Mouse (Mus musculus): ENCODE data around the gene Wdr48. TPM values are rescaled to one million over a fixed set of nuclear protein-coding genes. Genes with fewer than 3 reads are reported as not detected.

Gene Wdr48
- total and polyA plus RNA-seq, 3 experiments = 20.7 to 22.9 (median 21.6) TPM

GRCm38 (mm10) chr9:119932358-119932757, 37.7 kb downstream of the Wdr48 start:
- peak in 1 of 2 experiments; percentile 30 for DNase-seq
- Histone ChIP-seq H3K79me2 (replicated peaks; ENCODE audit: control insufficient read depth, insufficient read depth, low read length) (no peaks in the 10 kb centered on the region), H3K4me3 (no peak overlapping the region), H3K9ac (ENCODE audit: low read depth, low read length) (no peak overlapping the region), H3K4me1 (ENCODE audit: control insufficient read depth, insufficient read depth, low read length) (peaks cover 2% of the 10 kb centered on the region; the same call in 1 of the 2 replicates), H3K36me3 (ENCODE audit: control insufficient read depth, insufficient read depth, low read length) (no peaks in the 10 kb centered on the region), H3K27ac (no peak overlapping the region), H3K27me3 (ENCODE audit: control insufficient read depth, insufficient read depth, low read length) (no peaks in the 10 kb centered on the region)
- TF ChIP-seq CTCF (IDR thresholded peaks at IDR 0.05) (no peak), EP300 (IDR thresholded peaks at IDR 0.05; ENCODE audit: insufficient read depth, low read depth, low read length) (no peak), POLR2A (IDR thresholded peaks at IDR 0.05; ENCODE audit: insufficient read depth, low read depth, low read length) (no peak)
- 69% methylated on average over 12 of the region's 12 CpGs for WGBS
- intact Hi-C loops (cut with DNase I) = no loop called here

- 94% methylated on average over 6 of the region's 6 CpGs for WGBS
- H3K27me3 ChIP-seq (ENCODE audit: control insufficient read depth, insufficient read depth, low read length) = no peaks in the 10 kb centered on the region
- TF ChIP-seq EP300 (IDR thresholded peaks at IDR 0.05; ENCODE audit: insufficient read depth, low read depth, low read length) (no peak), POLR2A (IDR thresholded peaks at IDR 0.05; ENCODE audit: insufficient read depth, low read depth, low read length) (no peak), CTCF (IDR thresholded peaks at IDR 0.05) (no peak)
- H3K4me1 ChIP-seq (ENCODE audit: control insufficient read depth, insufficient read depth, low read length) = peaks cover 2% of the 10 kb centered on the region; the same call in 1 of the 2 replicates
- DNase-seq = no peak
- H3K79me2 ChIP-seq (replicated peaks; ENCODE audit: control insufficient read depth, insufficient read depth, low read length) = no peaks in the 10 kb centered on the region
- no peak overlapping the region for H3K4me3 ChIP-seq
- intact Hi-C loops (cut with DNase I) = no loop called here
- H3K9ac ChIP-seq (ENCODE audit: low read depth, low read length) = no peak overlapping the region
- H3K27ac ChIP-seq = no peak overlapping the region
- no peaks in the 10 kb centered on the region for H3K36me3 ChIP-seq (ENCODE audit: control insufficient read depth, insufficient read depth, low read length)
Measured at GRCm38 (mm10) chr9:119933675-119934074, 39.0 kb downstream of the Wdr48 start.

GRCm38 (mm10) chr9:119937005-119937773, 42.5 kb downstream of the Wdr48 start, which contains the start of the genes Gorasp1 and Ttc21a:
TSS of gene Gorasp1 (minus strand) at chr9:119937565.
TSS of gene Ttc21a (plus strand) at chr9:119937606.
- Histone ChIP-seq H3K27me3 (ENCODE audit: control insufficient read depth, insufficient read depth, low read length) (no peaks in the 10 kb centered on the region), H3K36me3 (ENCODE audit: control insufficient read depth, insufficient read depth, low read length) (no peaks in the 10 kb centered on the region), H3K27ac (peak within 1 kb of the TSS; percentile 84), H3K79me2 (replicated peaks; ENCODE audit: control insufficient read depth, insufficient read depth, low read length) (no peaks in the 10 kb centered on the region), H3K4me1 (ENCODE audit: control insufficient read depth, insufficient read depth, low read length) (peaks cover 2% of the 10 kb centered on the region; the same call in 1 of the 2 replicates), H3K9ac (ENCODE audit: low read depth, low read length) (peak within 1 kb of the TSS; percentile 70), H3K4me3 (peak within 1 kb of the TSS; percentile 99)
- WGBS = 2% methylated on average over 40 of the region's 40 CpGs
- intact Hi-C loops (cut with DNase I) = loop anchor here (1.0 kb wide), 1 partner anchor 43 kb away; the partner anchor contains the start of gene Wdr48
- TF ChIP-seq EP300 (IDR thresholded peaks at IDR 0.05; ENCODE audit: insufficient read depth, low read depth, low read length) (no peak), POLR2A (IDR thresholded peaks at IDR 0.05; ENCODE audit: insufficient read depth, low read depth, low read length) (peak; percentile 73)
- peak; percentile 94 to 98 for DNase-seq

DNA sequence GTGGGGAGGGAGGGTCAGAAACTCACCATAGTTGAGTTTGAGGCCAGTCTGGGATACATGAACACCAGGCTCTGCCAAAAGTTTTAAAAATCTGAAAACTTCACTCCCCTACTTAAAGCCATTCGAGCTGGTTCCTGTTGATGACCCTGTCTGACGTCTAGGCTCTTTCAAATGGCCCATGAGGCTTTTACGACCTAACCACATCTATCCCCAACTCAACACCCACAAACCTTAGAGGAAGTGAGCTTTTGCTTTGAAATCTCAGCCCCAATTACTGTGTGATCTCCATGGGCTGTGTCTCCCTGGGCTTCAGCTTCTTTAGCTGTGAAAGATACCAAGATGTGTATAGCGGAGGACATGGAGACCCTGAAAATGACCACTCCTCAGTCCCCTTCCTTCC, 43.8 kb downstream of the Wdr48 start:
- no peak for TF ChIP-seq CTCF (IDR thresholded peaks at IDR 0.05)
- no peak for TF ChIP-seq EP300 (IDR thresholded peaks at IDR 0.05; ENCODE audit: insufficient read depth, low read depth, low read length)
- no peak for TF ChIP-seq POLR2A (IDR thresholded peaks at IDR 0.05; ENCODE audit: insufficient read depth, low read depth, low read length)
- Histone ChIP-seq H3K4me1 (ENCODE audit: control insufficient read depth, insufficient read depth, low read length) (peaks cover 2% of the 10 kb centered on the region; the same call in 1 of the 2 replicates), H3K79me2 (replicated peaks; ENCODE audit: control insufficient read depth, insufficient read depth, low read length) (no peaks in the 10 kb centered on the region), H3K4me3 (no peak overlapping the region), H3K36me3 (ENCODE audit: control insufficient read depth, insufficient read depth, low read length) (no peaks in the 10 kb centered on the region), H3K27me3 (ENCODE audit: control insufficient read depth, insufficient read depth, low read length) (no peaks in the 10 kb centered on the region), H3K9ac (ENCODE audit: low read depth, low read length) (no peak overlapping the region), H3K27ac (no peak overlapping the region)
- no peak for DNase-seq
- intact Hi-C loops (cut with DNase I) = no loop called here
- WGBS = 73% methylated on average over 4 of the region's 4 CpGs

DNA sequence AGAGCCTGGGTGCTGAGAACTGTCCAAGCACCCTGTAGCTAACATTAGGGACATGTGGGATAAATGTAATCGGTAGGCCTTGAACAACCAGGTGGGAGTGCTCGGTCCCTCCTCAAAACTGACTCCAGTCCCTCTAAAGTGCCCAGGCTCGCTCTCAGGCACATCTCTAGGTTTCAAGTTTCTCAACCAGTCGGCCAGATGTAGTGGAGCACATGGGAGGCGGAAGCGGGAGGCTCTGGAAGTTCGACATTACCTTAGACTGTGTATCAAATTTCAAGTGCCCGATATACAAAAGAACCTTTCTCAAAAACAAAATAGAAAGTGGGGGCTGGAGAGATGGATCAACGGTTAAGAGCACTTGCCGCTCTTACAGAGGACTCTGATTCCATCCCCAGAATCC, 45.0 kb downstream of the Wdr48 start:
- no peaks in the 10 kb centered on the region for H3K79me2 ChIP-seq (replicated peaks; ENCODE audit: control insufficient read depth, insufficient read depth, low read length)
- intact Hi-C loops (cut with DNase I) = no loop called here
- no peak for DNase-seq
- H3K27me3 ChIP-seq (ENCODE audit: control insufficient read depth, insufficient read depth, low read length) = no peaks in the 10 kb centered on the region
- H3K4me3 ChIP-seq = no peak overlapping the region
- WGBS = 81% methylated on average over 10 of the region's 10 CpGs
- H3K4me1 ChIP-seq (ENCODE audit: control insufficient read depth, insufficient read depth, low read length) = peaks cover 2% of the 10 kb centered on the region; the same call in 1 of the 2 replicates
- no peak overlapping the region for H3K27ac ChIP-seq
- H3K9ac ChIP-seq (ENCODE audit: low read depth, low read length) = no peak overlapping the region
- no peak for TF ChIP-seq CTCF (IDR thresholded peaks at IDR 0.05)
- no peak for TF ChIP-seq EP300 (IDR thresholded peaks at IDR 0.05; ENCODE audit: insufficient read depth, low read depth, low read length)
- TF ChIP-seq POLR2A (IDR thresholded peaks at IDR 0.05; ENCODE audit: insufficient read depth, low read depth, low read length) = no peak
- no peaks in the 10 kb centered on the region for H3K36me3 ChIP-seq (ENCODE audit: control insufficient read depth, insufficient read depth, low read length)

- intact Hi-C loops (cut with DNase I) = no loop called here
- DNase-seq = no peak
- Histone ChIP-seq H3K27ac (no peak overlapping the region), H3K27me3 (ENCODE audit: control insufficient read depth, insufficient read depth, low read length) (no peaks in the 10 kb centered on the region), H3K36me3 (ENCODE audit: control insufficient read depth, insufficient read depth, low read length) (no peaks in the 10 kb centered on the region), H3K4me1 (ENCODE audit: control insufficient read depth, insufficient read depth, low read length) (peaks cover 2% of the 10 kb centered on the region; the same call in 1 of the 2 replicates), H3K4me3 (no peak overlapping the region), H3K79me2 (replicated peaks; ENCODE audit: control insufficient read depth, insufficient read depth, low read length) (no peaks in the 10 kb centered on the region), H3K9ac (ENCODE audit: low read depth, low read length) (no peak overlapping the region)
- TF ChIP-seq POLR2A (IDR thresholded peaks at IDR 0.05; ENCODE audit: insufficient read depth, low read depth, low read length) (no peak), CTCF (IDR thresholded peaks at IDR 0.05) (no peak)
- 60% methylated on average over 5 of the region's 5 CpGs for WGBS
Measured at GRCm38 (mm10) chr9:119941407-119941806, 46.7 kb downstream of the Wdr48 start.
